Mouse (Mus musculus) forebrain, embryonic 15.5 days (tissue): ENCODE measurements around the gene Hist1h2bl. TPM values are rescaled to one million over a fixed set of nuclear protein-coding genes. Genes with fewer than 3 reads are reported as not detected.
A peak's percentile ranks its signal among the peaks of the same experiment; 100 is the strongest.
"Not testable (repeated sequence)": the region's sequence is repeated elsewhere in the genome, so short reads cannot be mapped to it uniquely, and the experiment has no call there.

Source experiments
- ATAC-seq: fragments of 200-750 bp; cut with Nextera tagmentation; replicated peaks from 2 replicates; pipeline ENCODE4 v1.8.0; 2017; ENCODE audit warnings: mild to moderate bottlenecking, moderate TSS enrichment, moderate library complexity
- H3K27ac ChIP-seq: fragments of 300-500 bp; sonication (generic); replicated peaks from 2 replicates; pipeline ENCODE4 v1.5.1; 2015; ENCODE audit warnings: mild to moderate bottlenecking, inconsistent platforms
- H3K27me3 ChIP-seq: fragments of 300-500 bp; sonication (generic); 2 replicates; pipeline ENCODE4 v1.6.1; 2015; ENCODE audit warnings: inconsistent platforms
- H3K36me3 ChIP-seq: fragments of 300-500 bp; sonication (generic); 2 replicates; pipeline ENCODE4 v1.6.1; 2015; ENCODE audit warnings: mild to moderate bottlenecking, inconsistent platforms
- H3K4me1 ChIP-seq: fragments of 300-500 bp; sonication (generic); 2 replicates; pipeline ENCODE4 v1.6.1; 2015; ENCODE audit warnings: inconsistent platforms
- H3K4me2 ChIP-seq: fragments of 300-500 bp; sonication (generic); replicated peaks from 2 replicates; pipeline ENCODE4 v1.6.1; 2015; ENCODE audit warnings: mild to moderate bottlenecking, inconsistent platforms
- H3K4me3 ChIP-seq: fragments of 300-500 bp; sonication (generic); 2 replicates; pipeline ENCODE4 v1.5.1; 2015; ENCODE audit warnings: mild to moderate bottlenecking, inconsistent platforms
- H3K9ac ChIP-seq: fragments of 300-500 bp; sonication (generic); replicated peaks from 2 replicates; pipeline ENCODE4 v1.6.1; 2015; ENCODE audit warnings: mild to moderate bottlenecking, inconsistent platforms
- H3K9me3 ChIP-seq: fragments of 300-500 bp; sonication (generic); 2 replicates; pipeline ENCODE4 v1.6.1; 2016; ENCODE audit warnings: inconsistent platforms
- WGBS: fragments of 180-500 bp; shearing (Covaris S2); methylation state at CpG from one replicate; pipeline ENCODE4 v1.1.7; 2015; ENCODE audit warnings: mixed read lengths; 5-methylcytosine and 5-hydroxymethylcytosine counted together
- polyA plus RNA-seq: library from polyadenylated mRNA; unstranded; fragments of >200 nt; fragmentation: Nextera tagmentation; extraction: Ambion mirVana; gene quantifications from 2 replicates; pipeline ENCODE4 v1.2.1, GENCODE M21; 2015

Hist1h2bl gene
- polyA plus RNA-seq, result 2.2 TPM in 1 of 2 replicates, not detected in the other

- peak; percentile 95 for ATAC-seq
- Histone ChIP-seq H3K4me2 (peak within 1 kb of the TSS; percentile 91), H3K4me3 (peak within 1 kb of the TSS; percentile 48), H3K27ac (peak within 1 kb of the TSS; percentile 98), H3K9ac (peak within 1 kb of the TSS; percentile 69), H3K4me1 (peaks cover 42% of the 10 kb centered on the region)
- WGBS, result under 1% methylated on average over 33 of the region's 50 CpGs
- H3K9me3 ChIP-seq, H3K27me3 ChIP-seq, H3K36me3 ChIP-seq: not testable (repeated sequence)
Measured at GRCm38 (mm10) chr13:21715864-21716539, at the start of gene Hist1h2bl, which contains the start of gene Hist1h2ai. TSS of gene Hist1h2bl (minus strand) at chr13:21716143. TSS of gene Hist1h2ai (plus strand) at chr13:21716422.

GRCm38 (mm10) chr13:21755707-21756106, 39.8 kb upstream of the Hist1h2bl start:
- H3K27me3 ChIP-seq, result no peaks in the 10 kb centered on the region
- H3K4me1 ChIP-seq, result peaks cover 28% of the 10 kb centered on the region
- WGBS, result 47% methylated on average over 1 of the region's 1 CpGs
- no peak overlapping the region for H3K4me2 ChIP-seq
- no peak overlapping the region for H3K27ac ChIP-seq
- H3K9ac ChIP-seq, result no peak overlapping the region
- H3K36me3 ChIP-seq, result no peaks in the 10 kb centered on the region
- no peaks in the 10 kb centered on the region for H3K9me3 ChIP-seq
- ATAC-seq, result no peak
- H3K4me3 ChIP-seq, result no peak overlapping the region

GRCm38 (mm10) chr13:21754294-21755001, 38.5 kb upstream of the Hist1h2bl start:
- not testable (repeated sequence) for H3K36me3 ChIP-seq, H3K27me3 ChIP-seq, H3K9me3 ChIP-seq
- ATAC-seq, result peak; percentile 4; the same call in 1 of the 2 replicates
- peaks cover 32% of the 10 kb centered on the region for H3K4me1 ChIP-seq
- peak overlapping the region; percentile 96 for H3K27ac ChIP-seq
- peak overlapping the region; percentile 47 for H3K4me3 ChIP-seq
- H3K4me2 ChIP-seq, result peak overlapping the region; percentile 82
- 0% methylated on average over 12 of the region's 26 CpGs for WGBS
- H3K9ac ChIP-seq, result peak overlapping the region; percentile 46

GRCm38 (mm10) chr13:21753524-21754285, 37.8 kb upstream of the Hist1h2bl start, which contains the start of the genes Hist1h2ak and Hist1h2bn:
TSS of gene Hist1h2ak (minus strand) at chr13:21753827.
TSS of gene Hist1h2bn (plus strand) at chr13:21754123.
- peak within 1 kb of the TSS; percentile 59 for H3K9ac ChIP-seq
- not testable (repeated sequence) for H3K36me3 ChIP-seq, H3K27me3 ChIP-seq, H3K9me3 ChIP-seq
- WGBS, result 1% methylated on average over 49 of the region's 50 CpGs
- peak within 1 kb of the TSS; percentile 82 for H3K4me2 ChIP-seq
- peak; percentile 96 for ATAC-seq
- peak within 1 kb of the TSS; percentile 96 for H3K27ac ChIP-seq
- H3K4me3 ChIP-seq, result peak within 1 kb of the TSS; percentile 47
- peaks cover 39% of the 10 kb centered on the region for H3K4me1 ChIP-seq

- 2% methylated on average over 10 of the region's 10 CpGs for WGBS
- Histone ChIP-seq H3K4me1 (peaks cover 44% of the 10 kb centered on the region), H3K27ac (peak overlapping the region; percentile 96), H3K36me3 (no peaks in the 10 kb centered on the region), H3K4me2 (peak overlapping the region; percentile 82), H3K9me3 (no peaks in the 10 kb centered on the region), H3K27me3 (no peaks in the 10 kb centered on the region), H3K9ac (peak overlapping the region; percentile 59), H3K4me3 (peak overlapping the region; percentile 47)
- no peak for ATAC-seq
Measured at GRCm38 (mm10) chr13:21753051-21753523, 37.1 kb upstream of the Hist1h2bl start.

DNA sequence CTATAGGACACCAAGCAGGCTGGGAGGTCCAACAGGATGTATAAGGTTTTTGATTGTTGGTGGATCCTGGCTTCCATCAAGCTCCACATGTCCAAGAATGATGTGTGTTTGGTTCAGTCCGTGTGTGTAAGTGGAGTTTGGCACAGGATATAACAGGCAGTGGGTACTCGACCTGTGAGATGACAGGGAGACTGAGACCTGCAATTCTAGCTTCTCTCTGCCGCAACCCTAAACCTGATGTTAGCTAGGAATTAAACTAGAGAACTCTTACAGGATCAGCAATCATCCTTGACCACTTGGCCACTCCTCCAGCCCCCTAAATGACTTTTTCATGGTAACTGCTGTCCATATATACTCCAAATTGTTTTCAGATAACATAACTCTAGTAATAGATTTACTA, 36.4 kb upstream of the Hist1h2bl start:
- peak overlapping the region; percentile 82; the same call in 1 of the 2 replicates for H3K4me2 ChIP-seq
- H3K27me3 ChIP-seq, result no peaks in the 10 kb centered on the region
- no peak overlapping the region for H3K9ac ChIP-seq
- H3K9me3 ChIP-seq, result no peaks in the 10 kb centered on the region
- WGBS, result 51% methylated on average over 3 of the region's 3 CpGs
- H3K36me3 ChIP-seq, result no peaks in the 10 kb centered on the region
- H3K4me1 ChIP-seq, result peaks cover 48% of the 10 kb centered on the region
- no peak for ATAC-seq
- peak overlapping the region; percentile 47; the same call in 1 of the 2 replicates for H3K4me3 ChIP-seq
- H3K27ac ChIP-seq, result peak overlapping the region; percentile 96

DNA sequence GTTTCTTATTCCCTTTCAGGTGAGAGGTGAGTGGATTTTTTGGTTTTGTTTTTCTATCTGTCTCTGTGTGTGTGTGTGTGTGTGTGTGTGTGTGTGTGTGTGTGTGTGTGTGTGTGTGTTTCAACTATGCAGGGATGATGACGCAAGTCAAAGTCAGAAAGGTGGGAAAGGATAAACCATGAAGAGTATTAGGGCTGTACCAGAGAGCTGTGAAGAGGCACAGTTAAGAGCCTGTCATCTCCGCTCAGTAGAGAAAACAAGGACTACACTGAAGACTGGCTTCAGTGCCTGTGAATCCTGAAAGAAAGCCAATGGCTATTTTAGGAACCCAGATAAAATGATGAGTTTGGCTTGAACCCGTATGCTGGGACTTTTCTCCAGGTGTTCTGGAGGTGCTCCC, 35.9 kb upstream of the Hist1h2bl start:
- Histone ChIP-seq H3K4me1 (peaks cover 52% of the 10 kb centered on the region), H3K9ac (no peak overlapping the region), H3K27ac (peak overlapping the region; percentile 96), H3K4me2 (no peak overlapping the region), H3K4me3 (no peak overlapping the region), H3K36me3 (no peaks in the 10 kb centered on the region), H3K9me3 (no peaks in the 10 kb centered on the region), H3K27me3 (no peaks in the 10 kb centered on the region)
- 70% methylated on average over 3 of the region's 3 CpGs for WGBS
- no peak for ATAC-seq

- no peaks in the 10 kb centered on the region for H3K9me3 ChIP-seq
- no peak overlapping the region for H3K4me2 ChIP-seq
- no peaks in the 10 kb centered on the region for H3K27me3 ChIP-seq
- no peak for ATAC-seq
- no peak overlapping the region for H3K9ac ChIP-seq
- H3K36me3 ChIP-seq, result no peaks in the 10 kb centered on the region
- peaks cover 49% of the 10 kb centered on the region for H3K4me1 ChIP-seq
- H3K4me3 ChIP-seq, result no peak overlapping the region
- H3K27ac ChIP-seq, result peak overlapping the region; percentile 96; the same call in 1 of the 2 replicates
Measured at GRCm38 (mm10) chr13:21751417-21751816, 35.5 kb upstream of the Hist1h2bl start.

GRCm38 (mm10) chr13:21750159-21751017, 34.4 kb upstream of the Hist1h2bl start, which contains the start of gene Hist1h4k:
TSS of gene Hist1h4k (minus strand) at chr13:21750505.
- Histone ChIP-seq H3K27ac (peak within 1 kb of the TSS; percentile 97), H3K9ac (peak within 1 kb of the TSS; percentile 57), H3K4me1 (peaks cover 45% of the 10 kb centered on the region), H3K4me2 (peak within 1 kb of the TSS; percentile 86), H3K4me3 (peak within 1 kb of the TSS; percentile 52)
- H3K27me3 ChIP-seq, H3K36me3 ChIP-seq, H3K9me3 ChIP-seq: not testable (repeated sequence)
- WGBS, result under 1% methylated on average over 48 of the region's 56 CpGs
- ATAC-seq, result peak; percentile 84

DNA sequence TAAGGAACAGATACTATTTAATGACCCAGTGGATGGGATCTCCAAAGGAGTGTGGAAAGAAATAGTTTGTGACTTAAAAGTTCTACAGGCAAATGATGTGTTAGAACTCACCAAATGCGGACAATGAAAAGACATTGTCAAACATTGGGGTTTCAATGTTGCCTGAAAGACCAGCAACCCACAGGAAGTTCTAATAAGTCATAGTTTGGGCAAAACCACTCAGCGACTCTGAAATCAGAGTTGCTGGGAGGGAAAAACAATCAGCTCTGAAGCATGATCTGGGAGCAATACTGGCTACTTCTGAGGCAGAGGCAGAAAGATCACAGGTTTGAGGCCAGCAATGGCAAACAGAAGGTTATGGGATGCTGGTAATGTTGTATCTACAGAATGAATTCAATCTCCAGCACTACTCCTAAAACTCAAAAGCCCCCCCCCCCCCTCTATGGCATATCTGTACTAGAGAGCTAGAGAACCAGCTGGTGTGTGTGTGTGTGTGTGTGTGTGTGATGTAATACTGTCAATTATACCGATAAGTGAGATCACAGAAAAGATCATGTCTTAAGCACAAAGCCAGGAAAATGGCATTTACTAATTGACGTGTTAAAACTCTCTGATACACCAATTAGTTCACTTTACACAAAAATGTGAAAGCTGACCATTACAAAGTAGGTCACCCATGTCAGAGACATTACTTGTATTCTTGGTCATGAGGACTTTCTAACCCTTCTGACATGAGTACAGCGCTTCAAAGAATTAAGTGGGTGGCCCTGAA, 33.6 kb upstream of the Hist1h2bl start:
- Histone ChIP-seq H3K27ac (peak overlapping the region; percentile 97), H3K36me3 (no peaks in the 10 kb centered on the region), H3K4me3 (peak overlapping the region; percentile 52), H3K9ac (peak overlapping the region; percentile 57), H3K27me3 (no peaks in the 10 kb centered on the region), H3K4me2 (peak overlapping the region; percentile 86), H3K4me1 (peaks cover 40% of the 10 kb centered on the region), H3K9me3 (no peaks in the 10 kb centered on the region)
- WGBS, result 3% methylated on average over 5 of the region's 5 CpGs
- no peak for ATAC-seq
